ENCODE assay signal across 8 mouse cellular contexts in the genomic region with DNA sequence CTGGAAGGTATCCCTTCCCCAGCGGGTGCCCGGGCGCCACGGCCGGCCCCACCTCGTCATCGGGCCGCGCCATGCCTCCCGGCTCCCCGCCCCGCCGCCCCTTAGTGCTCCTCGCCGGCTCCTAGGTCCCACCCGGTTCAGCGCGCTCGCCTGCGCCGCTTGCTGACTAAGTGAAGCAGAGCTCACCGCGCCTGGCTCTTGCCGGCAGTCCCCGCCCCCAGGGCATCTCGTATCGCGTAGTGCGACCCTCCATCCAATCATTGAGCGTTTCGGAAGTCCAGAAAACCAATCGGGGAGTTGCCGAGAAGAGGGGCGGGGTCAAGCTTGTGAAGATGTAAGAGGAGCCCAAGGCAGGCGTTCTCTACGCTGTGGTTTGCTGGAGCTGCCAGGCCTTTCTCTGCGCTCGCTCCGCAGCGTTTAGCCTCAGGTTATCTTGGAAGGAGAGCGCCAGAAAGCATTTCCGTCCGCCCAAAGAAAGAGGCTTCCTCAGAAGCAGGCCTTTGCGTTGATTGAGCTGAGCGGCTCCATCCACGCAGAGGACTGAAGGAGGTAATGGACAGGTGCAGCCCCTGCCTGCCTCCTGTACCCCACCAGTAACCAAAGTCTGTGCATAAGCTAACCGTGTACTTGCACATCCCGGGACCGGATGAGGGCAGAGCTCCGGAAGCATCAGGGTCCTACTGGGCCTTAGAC. TPM values are rescaled to one million over a fixed set of nuclear protein-coding genes. Genes with fewer than 3 reads are reported as not detected.
DNase-seq lines count a peak whose midpoint lies in the region; ATAC-seq lines count a peak whose summit lies in the region.

TSS of gene Flvcr1 (minus strand) at position 138 of the 693 bp plus-strand sequence.

- H3K9ac ChIP-seq in lung, embryonic 16.5 days (ENCODE audit: low read length) = peak within 1 kb of the TSS; percentile 70

- WGBS in lung, embryonic 16.5 days = under 1% methylated on average over 47 of the region's 50 CpGs

- peak within 1 kb of the TSS; percentile 90 for H3K27ac ChIP-seq in lung, embryonic 16.5 days (ENCODE audit: low read length)

- H3K4me1 ChIP-seq in lung, embryonic 16.5 days (replicated peaks; ENCODE audit: control insufficient read depth, insufficient read depth, low read length) = peaks cover 16% of the 10 kb centered on the region

- no peaks in the 10 kb centered on the region for H3K36me3 ChIP-seq in lung, embryonic 16.5 days (ENCODE audit: control insufficient read depth, insufficient read depth, low read length)

- ATAC-seq in hematopoietic stem cell, adult 5-6 weeks (replicated peaks in 1 of 2; ENCODE audit: insufficient read depth in 1 of 2, low FRiP score in 2 of 2, low TSS enrichment in 1 of 2, low read depth in 1 of 2, poor library complexity in 2 of 2, severe bottlenecking in 2 of 2) = peak; percentile 97 to 99
- peak; percentile 100 for ATAC-seq in lung, embryonic 16.5 days (ENCODE audit: low read depth)

- peak; percentile 98 for DNase-seq in MEL-GATA-1-ER (ENCODE audit: extremely low read depth, low read depth)
- peak; percentile 98 for DNase-seq in cerebellum, adult 8-10 months
- peak; percentile 99 for DNase-seq in forelimb bud, embryonic 11.5 days (ENCODE audit: low read depth, low spot score)
- DNase-seq in layer of hippocampus, adult 9-10 months (ENCODE audit: low spot score) = peak; percentile 98
- peak; percentile 90 for DNase-seq in ovary, postnatal 10 days (ENCODE audit: low spot score)
- peak; percentile 98 to 99 for DNase-seq in thymus, postnatal 10 days (ENCODE audit: low spot score in 2 of 2)

- H3K4me3 ChIP-seq in lung, embryonic 16.5 days (ENCODE audit: low read length) = peak within 1 kb of the TSS; percentile 60

- peak within 1 kb of the TSS; percentile 94 for H3K4me2 ChIP-seq in lung, embryonic 16.5 days (ENCODE audit: low read depth, low read length)

- no peaks in the 10 kb centered on the region for H3K9me3 ChIP-seq in lung, embryonic 16.5 days (ENCODE audit: control insufficient read depth, low read length)

- H3K27me3 ChIP-seq in lung, embryonic 16.5 days (ENCODE audit: control insufficient read depth, insufficient read depth, low read depth, low read length) = no peaks in the 10 kb centered on the region

RNA-seq across cellular contexts. Expression of gene Flvcr1, which starts in this region (rescaled TPM):
- total RNA-seq in hematopoietic stem cell, adult 5-6 weeks (2017) = 23.1 and 26.9 TPM in 2 replicates
- polyA plus RNA-seq in lung, embryonic 16.5 days (2015; fragmentation: Nextera tagmentation; extraction: Ambion mirVana) = 3.6 and 4.6 TPM in 2 replicates

Comparison
In these comparisons a context has a peak if more than half of its experiments do, and no peak if none do; other contexts are left out.
1. Peak in every context shown above with its lines: DNase-seq, ATAC-seq, H3K4me3 ChIP-seq and H3K27ac ChIP-seq.